Mouse (Mus musculus) A20 (cell line): Measurements from ENCODE around the gene Agap1.

Experiments used
- DNase-seq: peaks from one replicate; pipeline ENCODE4 v3.0.0-alpha.2; 2011; ENCODE audit warnings: low read depth, low spot score

The Agap1 gene

DNA sequence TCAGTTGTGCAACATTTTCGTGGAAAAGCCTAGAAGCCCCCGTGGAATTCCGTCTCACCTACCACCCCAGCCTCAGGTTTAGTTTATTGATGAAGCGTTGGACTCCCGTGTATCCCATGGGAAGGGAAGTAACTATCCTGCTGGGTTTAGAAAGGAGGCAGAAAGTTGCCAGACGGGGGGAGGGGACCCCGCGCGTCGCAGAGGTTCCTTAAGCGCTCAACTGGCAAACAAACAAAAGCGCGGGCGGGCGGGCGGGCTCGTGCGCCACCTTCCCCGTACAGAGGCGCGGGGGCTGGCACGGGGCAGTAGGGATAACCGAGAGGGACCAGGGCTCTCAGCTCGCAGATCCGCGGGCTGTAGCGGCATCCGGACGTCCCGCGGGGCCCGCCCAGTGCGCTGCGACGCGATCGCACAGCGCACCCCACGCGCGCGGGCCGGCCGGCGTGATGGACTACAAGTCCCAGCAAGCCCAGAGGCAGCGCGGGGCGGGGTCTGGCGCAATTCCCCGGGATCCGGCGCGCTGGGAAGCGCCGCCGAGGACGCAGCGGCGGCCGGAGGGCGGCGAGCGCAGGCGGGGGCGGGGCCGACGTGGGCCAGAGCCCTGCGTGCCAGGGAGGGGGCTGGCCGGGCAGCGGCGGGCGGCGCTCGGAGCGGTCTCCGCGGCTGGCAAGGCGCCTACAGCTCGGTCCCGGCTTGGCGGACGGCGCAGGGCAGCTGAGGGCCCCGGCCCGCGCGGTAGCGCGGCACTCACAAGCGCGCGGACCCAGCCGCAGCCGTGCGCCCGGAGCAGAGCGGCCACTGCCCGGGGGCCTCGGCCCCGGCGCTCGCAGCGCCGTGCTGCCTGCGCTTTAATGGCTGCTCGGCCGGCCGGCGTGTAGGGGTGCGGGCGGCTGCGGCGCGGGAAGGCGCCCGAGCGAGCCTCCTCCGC, at the start of gene Agap1:
Gene Agap1, plus strand, starts transcription at position 611 of the 928 bp plus-strand sequence.
- DNase-seq = no peak

DNA sequence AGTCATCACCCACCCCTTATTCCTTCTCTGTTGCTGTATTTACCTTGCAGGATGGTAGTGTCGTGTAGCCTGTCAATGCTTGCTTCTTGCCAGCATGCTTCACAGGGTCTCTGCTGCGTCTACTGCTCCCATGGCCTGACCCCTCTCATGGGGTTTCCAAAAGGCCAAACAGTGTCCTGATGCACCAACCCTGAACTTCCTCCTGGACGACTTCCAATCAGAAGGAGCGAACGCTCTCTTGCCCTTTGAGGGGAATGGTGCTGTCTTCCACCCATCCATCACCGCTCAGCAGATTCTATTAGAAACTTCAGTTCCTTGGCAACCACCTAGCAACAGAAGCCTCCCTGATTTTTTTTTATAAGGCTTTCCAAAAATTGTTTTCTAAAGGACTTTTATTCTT, 48.6 kb upstream of the Agap1 start:
- DNase-seq = no peak

DNA sequence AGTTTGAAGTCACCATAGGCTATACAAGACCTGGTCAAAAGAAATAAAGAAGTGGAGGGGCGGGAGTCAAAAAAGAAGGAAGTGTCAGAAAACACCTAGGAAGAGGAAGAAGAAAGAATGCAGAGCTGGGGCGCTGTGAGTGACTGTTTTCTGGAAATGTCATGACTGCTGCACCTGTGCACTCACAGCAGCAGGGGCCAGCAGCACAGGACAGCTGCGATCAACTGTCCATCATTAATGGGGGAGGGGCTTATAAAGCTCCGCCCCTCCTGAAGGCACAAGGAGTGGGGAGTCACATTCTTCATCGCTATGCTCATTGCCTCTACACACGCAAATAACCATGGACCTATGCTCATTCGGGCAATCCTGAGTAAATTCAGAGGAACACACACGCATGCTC, 46.6 kb upstream of the Agap1 start:
- DNase-seq = no peak

DNA sequence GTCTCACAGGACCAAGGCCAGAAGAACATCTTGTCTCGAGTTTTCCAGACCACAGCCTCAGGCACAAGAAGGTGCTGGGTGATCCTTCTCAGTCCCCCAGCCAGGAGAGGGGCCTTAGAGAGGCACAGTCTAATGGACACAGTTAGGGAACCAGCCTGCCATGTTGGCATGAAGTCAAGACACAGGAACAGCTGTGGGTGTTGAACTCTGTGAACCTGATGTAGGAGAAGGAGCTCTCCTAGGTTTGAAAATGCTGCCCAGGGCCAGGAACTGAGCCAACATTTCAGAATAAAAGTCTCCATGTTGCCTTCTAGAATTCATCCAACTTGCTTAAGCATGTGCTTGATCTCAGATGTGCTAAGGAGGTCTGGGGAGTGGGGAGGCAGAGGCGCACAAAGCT, 41.5 kb upstream of the Agap1 start:
- DNase-seq = no peak

DNA sequence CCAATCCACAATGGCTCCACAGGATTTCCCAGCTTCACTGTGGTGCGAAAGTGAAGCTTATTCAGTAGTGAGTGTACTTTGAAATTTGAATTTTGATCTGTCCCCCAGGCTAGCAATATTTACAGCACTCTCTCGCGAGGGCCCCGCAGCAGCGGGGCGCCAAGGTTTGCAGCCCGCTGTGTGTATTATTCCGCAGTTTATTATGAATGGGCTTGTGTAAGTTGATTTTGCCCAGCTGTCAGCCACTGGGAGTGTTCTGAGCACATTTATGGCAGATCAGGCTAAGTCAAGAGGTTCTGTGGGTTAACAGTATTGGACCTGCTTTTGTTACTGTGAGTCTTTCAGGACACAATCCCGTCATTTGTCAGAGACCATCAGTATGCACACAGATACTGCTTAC, 40.0 kb upstream of the Agap1 start:
- DNase-seq = no peak

DNA sequence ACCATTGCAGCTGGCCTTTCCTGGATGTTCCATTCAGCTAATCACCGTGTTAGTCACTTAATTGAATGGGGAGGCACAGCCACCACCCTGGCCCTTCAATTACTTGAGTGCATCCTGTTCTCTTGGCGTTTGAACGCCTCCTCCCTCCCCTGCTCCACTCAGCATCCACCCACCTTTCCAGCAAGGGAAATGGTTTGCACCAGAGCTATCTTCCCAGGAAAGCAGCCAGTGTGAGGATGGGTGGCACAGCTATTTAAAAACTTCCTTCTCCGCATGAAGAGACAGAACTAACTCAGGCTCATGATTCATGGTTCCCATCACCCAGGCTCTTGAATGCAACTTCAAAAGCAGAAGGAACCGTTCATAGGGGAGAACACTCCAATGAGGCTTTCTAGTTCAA, 37.7 kb upstream of the Agap1 start:
- DNase-seq = no peak

DNA sequence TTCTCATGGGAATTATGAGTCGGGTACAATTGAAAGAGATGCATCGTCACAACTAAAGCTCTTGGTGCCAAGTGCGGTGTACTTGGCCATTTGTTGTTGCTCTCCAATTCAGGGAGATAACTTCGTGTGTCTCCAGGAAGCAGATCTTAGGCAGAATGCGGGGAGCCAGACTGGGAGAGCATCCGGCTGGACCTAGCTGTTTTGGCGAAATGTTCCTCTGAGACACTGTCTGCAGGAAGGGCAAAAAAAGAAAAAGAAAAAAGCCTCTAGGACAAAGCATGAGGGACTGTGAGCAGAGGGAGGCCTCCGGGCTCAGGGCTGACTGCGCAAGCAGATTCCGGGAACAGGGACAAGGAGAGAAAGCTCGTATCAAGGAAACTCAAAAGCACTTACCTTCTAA, 34.0 kb upstream of the Agap1 start:
- no peak for DNase-seq

DNA sequence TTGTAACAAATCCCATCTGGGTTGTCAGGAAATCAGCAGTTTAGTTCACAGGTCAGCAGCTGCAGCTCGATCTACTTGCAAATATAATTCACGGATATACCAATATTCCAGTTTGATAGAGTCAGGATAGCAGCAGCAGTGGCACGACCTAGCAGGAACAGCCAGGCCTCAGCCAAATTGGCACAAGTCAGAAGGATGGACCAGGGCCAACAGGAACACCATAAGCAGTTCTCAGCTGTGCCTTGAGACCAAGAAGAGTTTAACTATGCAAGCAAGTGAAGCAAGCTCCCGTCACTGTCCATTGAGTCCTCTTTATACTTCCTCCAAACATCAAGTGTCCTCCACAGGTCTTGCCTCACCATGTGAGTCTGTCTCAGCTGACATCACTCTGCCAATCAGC, 33.2 kb upstream of the Agap1 start:
- DNase-seq = no peak

DNA sequence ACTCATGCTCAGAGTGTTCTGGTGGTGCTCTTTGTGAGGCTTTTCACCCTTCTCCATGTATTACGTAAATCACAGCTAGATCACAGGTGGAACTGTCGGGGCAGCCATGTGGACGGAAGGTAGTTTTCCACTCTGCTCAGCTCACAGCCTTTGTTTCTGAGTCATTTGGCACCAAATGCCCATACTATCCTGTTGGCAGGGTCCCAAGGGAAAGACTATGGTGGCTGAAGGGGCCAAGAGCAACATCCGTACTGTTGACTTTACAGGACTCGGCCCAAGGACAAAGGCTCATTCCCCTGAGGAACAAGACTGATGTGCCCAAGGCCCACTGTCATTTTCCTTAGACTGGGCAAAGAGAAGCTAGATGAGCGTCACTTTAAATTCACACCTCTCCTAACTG, 30.0 kb upstream of the Agap1 start:
- no peak for DNase-seq

DNA sequence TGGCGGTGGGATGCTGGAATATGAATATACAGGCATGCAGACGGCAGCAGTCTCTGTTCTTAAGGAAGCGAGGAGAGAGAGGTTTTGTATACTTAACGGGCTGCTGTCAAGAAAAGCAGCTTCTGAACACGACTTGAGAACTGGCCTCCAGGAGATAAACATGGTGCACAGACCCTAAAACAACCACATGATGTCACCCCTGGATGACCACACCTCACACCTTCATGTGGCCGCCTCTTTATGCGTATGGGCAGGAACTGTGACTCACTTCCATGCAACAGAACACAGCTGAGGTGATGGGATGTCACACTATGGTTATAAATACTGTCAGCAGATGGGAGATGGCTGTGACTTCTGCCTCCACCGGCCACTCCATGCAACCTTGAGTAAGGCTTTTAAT, 28.5 kb upstream of the Agap1 start:
- no peak for DNase-seq

DNA sequence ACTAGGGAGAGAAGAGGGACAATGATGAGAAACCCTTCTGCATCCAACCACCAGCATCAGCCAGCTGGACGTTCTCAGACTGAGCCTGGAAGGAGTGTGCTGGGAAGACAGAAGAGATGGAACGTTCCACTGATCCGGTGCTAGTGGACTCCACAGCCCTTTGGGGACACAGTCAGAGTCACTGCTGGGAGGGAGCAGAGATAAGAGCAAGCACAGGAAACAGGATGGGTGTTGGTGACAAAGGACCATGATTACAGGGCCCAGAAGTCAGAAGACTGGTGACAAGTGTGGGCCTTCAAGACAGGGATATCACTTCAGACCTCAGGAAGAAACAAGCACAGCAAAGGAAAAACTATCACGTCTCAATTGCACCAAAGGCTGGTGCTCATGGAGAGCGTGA, 25.9 kb upstream of the Agap1 start:
- DNase-seq = no peak

DNA sequence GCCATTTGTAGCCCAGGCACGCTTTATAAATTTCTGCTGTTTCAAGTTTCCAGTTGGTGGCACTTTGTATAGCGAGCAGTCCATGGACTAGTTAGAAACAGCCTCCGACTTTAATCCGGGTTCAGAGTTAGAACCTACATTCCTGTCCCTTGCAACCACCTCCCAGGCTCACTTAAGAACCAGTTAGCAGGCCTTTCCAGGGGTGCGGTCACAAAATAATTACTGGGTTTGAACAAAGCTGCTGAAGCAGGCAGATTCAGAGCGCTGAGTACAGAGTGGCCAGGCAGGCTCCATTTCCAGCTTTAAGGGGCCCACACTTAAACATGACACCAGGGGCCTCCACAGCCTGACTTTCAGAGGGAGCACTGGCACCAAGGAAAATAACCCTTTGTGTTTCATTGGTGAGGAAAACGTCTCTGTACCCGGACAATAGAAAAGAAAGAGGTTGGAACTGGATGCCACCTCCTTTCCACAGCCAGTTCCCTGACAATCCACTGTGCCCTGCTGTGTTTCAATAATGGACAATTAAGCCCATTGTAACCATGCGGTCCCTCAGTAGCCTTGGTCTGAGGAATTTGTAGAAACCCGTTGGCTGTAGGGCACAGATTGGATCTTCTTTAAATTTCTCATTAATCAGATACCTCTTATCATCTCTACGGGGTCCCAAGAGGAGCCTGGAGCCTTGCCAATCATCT, 24.5 kb upstream of the Agap1 start:
- no peak for DNase-seq

DNA sequence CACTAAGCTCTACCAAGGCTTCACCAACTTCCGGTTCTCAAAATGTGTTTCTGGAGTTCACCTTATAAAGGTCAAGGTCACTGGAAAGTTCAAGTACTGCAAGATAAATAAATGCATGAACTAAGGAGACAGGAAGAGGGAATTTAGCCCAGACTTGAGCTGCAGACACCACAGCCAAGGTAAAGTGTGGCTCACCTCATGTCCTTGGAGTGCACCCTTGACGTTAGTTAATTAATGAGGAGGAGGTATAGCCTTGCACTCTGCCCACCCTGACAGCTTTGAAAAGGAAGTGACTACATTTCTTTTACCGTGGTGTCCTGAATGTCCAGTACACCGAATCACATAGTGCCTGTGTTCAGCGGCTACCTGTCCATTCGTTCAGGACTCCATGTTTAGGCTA, 15.3 kb upstream of the Agap1 start:
- no peak for DNase-seq

DNA sequence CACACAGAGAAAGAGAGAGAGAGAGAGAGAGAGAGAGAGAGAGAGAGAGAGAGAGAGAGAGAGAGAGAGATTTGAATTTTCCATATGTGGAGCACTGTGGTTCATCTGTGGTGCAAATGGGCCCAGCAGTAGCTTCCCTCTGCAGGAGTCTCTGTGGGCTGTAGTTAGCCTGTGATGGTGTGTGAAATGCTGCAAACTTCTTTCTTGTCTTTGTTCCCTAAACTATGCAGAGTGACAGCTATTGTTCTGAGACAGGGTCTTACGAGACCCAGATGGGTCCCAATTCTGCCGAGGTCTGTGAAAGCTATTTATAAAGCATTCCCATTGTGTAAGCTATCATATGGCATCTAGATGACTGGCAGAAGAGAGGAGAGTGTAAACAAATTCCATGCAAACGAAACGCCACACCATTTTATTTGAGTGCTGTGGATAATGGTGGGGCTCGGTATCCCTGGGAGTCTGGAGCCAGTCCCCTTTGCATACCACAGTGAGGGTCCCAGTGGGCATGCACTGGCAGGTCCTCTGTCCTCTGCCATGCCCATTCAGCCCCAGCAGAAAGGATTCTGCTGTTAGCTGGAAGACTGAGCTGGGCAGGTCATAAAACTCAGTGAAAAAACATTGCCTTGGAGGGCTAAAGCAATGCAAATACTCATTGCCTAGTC, 13.2 kb upstream of the Agap1 start:
- no peak for DNase-seq

DNA sequence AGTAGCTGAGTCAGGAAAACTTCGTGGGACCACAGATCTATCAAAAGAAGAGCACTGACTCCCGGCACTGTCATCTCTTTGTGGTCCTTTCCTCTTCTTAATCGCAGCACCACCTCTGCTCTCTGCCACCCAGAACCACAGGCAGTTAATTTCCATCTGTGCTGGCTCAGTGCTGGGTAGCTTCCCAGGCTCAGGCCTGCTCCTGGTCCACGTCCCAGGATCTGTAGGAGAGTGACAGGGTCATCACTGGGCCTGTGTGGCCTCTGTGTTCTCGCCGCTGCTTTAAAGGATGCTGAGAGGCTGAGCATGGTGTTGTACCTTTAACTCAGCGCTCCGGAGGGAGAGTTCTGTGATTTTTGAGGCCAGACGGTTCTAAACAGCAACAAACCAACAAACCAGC, 11.1 kb upstream of the Agap1 start:
- no peak for DNase-seq

DNA sequence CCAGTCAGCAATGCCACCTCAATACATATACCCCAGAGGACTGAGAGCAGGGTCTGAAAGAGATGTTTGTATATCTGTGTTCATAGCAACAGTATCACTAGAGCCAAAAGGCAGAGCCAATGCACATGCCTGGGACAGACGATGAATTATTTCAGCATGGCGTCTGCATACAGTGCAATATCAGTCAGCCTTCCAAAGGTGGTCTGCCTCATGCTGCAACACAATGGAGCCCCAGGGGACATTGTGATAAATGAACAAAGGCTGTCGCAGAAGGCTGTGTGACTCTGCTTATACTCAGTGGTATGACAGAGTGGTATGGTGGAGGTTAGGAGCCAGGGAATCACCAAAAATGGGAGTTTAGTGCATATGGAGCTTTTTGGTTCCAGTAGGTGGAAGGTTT, 10.6 kb upstream of the Agap1 start:
- no peak for DNase-seq

DNA sequence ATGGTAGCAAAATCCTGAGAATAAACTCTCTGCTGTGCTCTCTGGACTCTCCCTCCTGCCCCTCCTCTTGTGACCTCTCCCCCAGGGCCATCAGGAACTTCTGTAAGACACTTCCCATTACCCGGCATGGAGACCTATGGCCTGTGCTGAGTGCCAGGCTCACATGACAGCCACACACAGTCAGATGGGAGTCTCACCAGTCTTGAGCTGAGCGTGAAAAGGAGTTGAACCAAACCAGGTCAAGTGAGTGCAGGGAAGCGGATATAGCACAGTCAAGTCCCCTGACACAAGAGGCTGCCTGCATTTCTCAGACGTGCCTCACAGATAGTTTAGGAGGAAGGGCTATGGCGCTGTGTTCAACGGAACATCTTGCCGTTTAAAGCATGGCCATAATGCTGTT, 4.5 kb upstream of the Agap1 start:
- DNase-seq = no peak

DNA sequence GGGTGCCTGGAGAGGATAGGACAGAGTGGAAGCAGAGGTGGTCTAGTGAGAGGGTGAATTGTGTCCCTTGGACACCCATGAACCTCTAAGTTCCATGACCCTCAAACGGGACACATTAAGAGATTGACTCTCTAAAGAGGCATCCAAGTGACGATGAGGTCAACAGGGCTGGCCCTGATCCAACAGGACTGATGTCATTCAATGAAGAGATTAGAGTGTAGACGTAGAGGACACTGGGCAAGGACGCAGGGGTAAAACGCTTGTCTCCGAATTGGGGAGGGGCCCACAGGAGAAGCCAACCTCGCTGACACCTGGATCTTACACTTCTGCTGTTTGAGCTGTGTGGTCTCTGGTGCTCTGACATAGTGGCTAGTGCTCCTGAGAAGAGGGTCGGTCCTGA, 2.5 kb upstream of the Agap1 start:
- DNase-seq = no peak

DNA sequence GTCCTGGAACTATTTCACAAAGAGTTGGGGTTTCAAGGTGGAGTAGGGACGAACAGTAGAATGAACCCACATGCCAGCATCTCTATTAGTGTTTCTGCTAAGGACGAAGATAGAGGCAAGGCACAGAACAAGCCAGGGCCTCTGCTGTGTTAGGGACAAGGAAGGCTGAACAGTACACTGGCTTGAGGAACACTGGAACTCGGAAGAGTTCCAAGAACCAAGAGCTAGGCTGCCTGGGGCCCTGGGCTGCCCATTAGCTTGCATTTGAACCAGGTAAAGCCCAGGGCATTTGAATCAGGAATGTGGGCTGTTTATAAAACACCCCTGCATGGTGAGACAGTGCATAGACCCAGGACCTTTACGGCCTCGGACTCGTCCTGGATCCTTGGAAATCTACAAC, 940 bp upstream of the Agap1 start:
- no peak for DNase-seq

DNA sequence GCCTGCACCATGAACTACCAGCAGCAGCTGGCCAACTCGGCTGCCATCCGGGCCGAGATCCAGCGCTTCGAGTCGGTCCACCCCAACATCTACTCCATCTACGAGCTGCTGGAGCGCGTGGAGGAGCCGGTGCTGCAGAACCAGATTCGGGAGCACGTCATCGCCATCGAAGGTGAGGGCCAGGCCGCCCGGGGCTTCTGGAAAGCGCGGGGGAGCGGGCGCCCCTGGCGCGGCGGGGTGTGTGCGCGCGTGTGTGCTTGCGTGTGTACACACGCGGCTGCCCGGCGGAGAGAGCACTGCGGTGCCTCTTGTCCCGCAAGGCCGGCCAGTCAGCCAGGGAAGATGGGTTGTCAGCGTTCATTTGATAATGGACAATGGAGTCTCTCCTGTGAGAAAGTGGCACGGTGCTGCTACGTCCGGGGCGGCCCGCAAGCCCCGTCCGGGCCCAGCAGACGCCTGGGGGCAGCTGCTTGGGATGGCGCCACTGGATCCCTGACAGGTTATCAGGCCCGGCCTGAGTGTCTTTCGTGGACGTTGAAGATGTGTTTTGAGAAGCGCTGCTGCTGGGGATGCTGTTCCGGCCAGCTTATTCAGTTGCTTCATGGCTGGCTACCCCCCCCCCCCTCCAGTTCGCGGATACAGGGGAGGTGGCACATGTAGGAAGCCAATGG, 950 bp downstream of the Agap1 start:
- no peak for DNase-seq

DNA sequence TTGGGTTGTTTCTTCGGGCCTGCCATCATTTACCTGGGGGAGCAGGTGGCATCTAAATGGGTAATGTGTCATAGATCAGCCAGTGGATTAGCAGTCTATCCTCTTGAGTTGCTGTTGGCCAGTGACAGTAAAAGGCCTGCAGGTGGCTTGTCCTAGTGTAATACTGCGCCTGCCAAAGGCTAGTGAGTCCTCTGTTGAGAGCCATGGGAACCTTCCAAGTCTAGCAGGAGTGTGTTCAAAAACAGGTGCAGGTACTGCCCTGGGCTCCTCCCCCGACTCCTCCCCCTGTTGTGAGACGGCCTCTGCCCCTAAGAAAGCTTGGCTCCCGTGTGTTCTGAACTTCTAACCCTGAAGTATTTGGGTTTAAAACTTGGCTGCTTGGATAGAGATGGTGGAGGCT, 1.9 kb downstream of the Agap1 start:
- no peak for DNase-seq
